Mouse (Mus musculus) right cerebral cortex, postnatal 4 days (tissue): ENCODE measurements around the gene March2.
A peak's percentile ranks its signal among the peaks of the same experiment; 100 is the strongest.

Experiments used
- DNase-seq: peaks from one replicate; pipeline ENCODE4 v3.0.0-alpha.2; 2022

The March2 gene

GRCm38 (mm10) chr17:33717246-33717645 is 1.2 kb downstream of the March2 start:
- no peak for DNase-seq

- DNase-seq, result no peak
These were observed 3.7 kb downstream of the March2 start for GRCm38 (mm10) chr17:33714779-33715178.

- no peak for DNase-seq
These were observed 5.2 kb downstream of the March2 start for GRCm38 (mm10) chr17:33713271-33713670.

- DNase-seq, result no peak
These were observed 8.6 kb downstream of the March2 start for GRCm38 (mm10) chr17:33709834-33710233.

GRCm38 (mm10) chr17:33703091-33703490 is 15.4 kb downstream of the March2 start:
- no peak for DNase-seq

- no peak for DNase-seq
These were observed 16.3 kb downstream of the March2 start for GRCm38 (mm10) chr17:33702178-33702577.

- DNase-seq, result no peak
These were observed 23.0 kb downstream of the March2 start for GRCm38 (mm10) chr17:33695471-33695870.

- DNase-seq, result no peak
These were observed 31.7 kb downstream of the March2 start, which contains the start of gene Hnrnpm for GRCm38 (mm10) chr17:33686760-33687159. Hnrnpm (minus strand) TSS chr17:33686860.

GRCm38 (mm10) chr17:33685249-33685653 is 33.2 kb downstream of the March2 start:
- DNase-seq, result peak; percentile 97

GRCm38 (mm10) chr17:33684671-33685231 is 33.7 kb downstream of the March2 start:
- DNase-seq, result peak; percentile 83

GRCm38 (mm10) chr17:33681767-33682166 is 36.7 kb downstream of the March2 start:
- DNase-seq, result no peak

- no peak for DNase-seq
These were observed 39.7 kb downstream of the March2 start for GRCm38 (mm10) chr17:33678771-33679170.

- no peak for DNase-seq
These were observed 42.4 kb downstream of the March2 start for GRCm38 (mm10) chr17:33676086-33676485.

- DNase-seq, result no peak
These were observed 43.0 kb downstream of the March2 start for GRCm38 (mm10) chr17:33675452-33675851.

GRCm38 (mm10) chr17:33673837-33674236 is 44.6 kb downstream of the March2 start:
- DNase-seq, result no peak

- no peak for DNase-seq
These were observed 48.8 kb downstream of the March2 start for GRCm38 (mm10) chr17:33669681-33670080.

GRCm38 (mm10) chr17:33666813-33667212 is 51.7 kb downstream of the March2 start:
- DNase-seq, result no peak

- DNase-seq, result no peak
These were observed 68.5 kb downstream of the March2 start for GRCm38 (mm10) chr17:33649781-33650475.

GRCm38 (mm10) chr17:33645073-33645472 is 73.4 kb downstream of the March2 start:
- DNase-seq, result no peak

GRCm38 (mm10) chr17:33644068-33644467 is 74.4 kb downstream of the March2 start:
- no peak for DNase-seq

GRCm38 (mm10) chr17:33639743-33640142 is 78.7 kb downstream of the March2 start:
- no peak for DNase-seq

GRCm38 (mm10) chr17:33637516-33638276 is 80.8 kb downstream of the March2 start, which contains the start of gene Pram1:
Pram1 (plus strand) TSS chr17:33638056.
- no peak for DNase-seq

GRCm38 (mm10) chr17:33637038-33637437 is 81.4 kb downstream of the March2 start:
- DNase-seq, result no peak
